ENCODE assay signal across 25 mouse cellular contexts in genomic region chr6:23147221-23147620, GRCm38 (mm10). TPM values are rescaled to one million over a fixed set of nuclear protein-coding genes. Genes with fewer than 3 reads are reported as not detected.
DNase-seq lines count a peak whose midpoint lies in the region; ATAC-seq lines count a peak whose summit lies in the region.
"Had no signal": no experiment of that assay in that cellular context is flagged by ENCODE, and none has a peak within 500 bp of the region (broad histone marks: within the 10 kb centered on the region; RNA-seq: fewer than 3 reads in every experiment).

No protein-coding gene starts in this region.

- no peak overlapping the region for H3K4me2 ChIP-seq in liver, embryonic 12.5 days
- H3K4me2 ChIP-seq in liver, embryonic 16.5 days (ENCODE audit: low read depth, low read length) = no peak overlapping the region
- H3K4me2 ChIP-seq: embryonic facial prominence, embryonic 15.5 days; heart, embryonic 13.5 days; hindbrain, embryonic 12.5 days had no signal

- H3K9me3 ChIP-seq in liver, embryonic 12.5 days (replicated peaks) = no peaks in the 10 kb centered on the region
- H3K9me3 ChIP-seq in liver, embryonic 16.5 days (replicated peaks; ENCODE audit: control insufficient read depth, low read length) = no peaks in the 10 kb centered on the region
- H3K9me3 ChIP-seq: embryonic facial prominence, embryonic 15.5 days; forebrain, embryonic 10.5 days; heart, embryonic 13.5 days; hindbrain, embryonic 12.5 days had no signal

- WGBS in liver, embryonic 12.5 days (ENCODE audit: insufficient replicate concordance) = 72% methylated on average over 2 of the region's 2 CpGs
- 53% methylated on average over 2 of the region's 2 CpGs for WGBS in liver, embryonic 16.5 days (ENCODE audit: insufficient replicate concordance)

- H3K27me3 ChIP-seq in liver, embryonic 12.5 days (replicated peaks) = no peaks in the 10 kb centered on the region
- H3K27me3 ChIP-seq in liver, embryonic 16.5 days (ENCODE audit: control insufficient read depth, insufficient read depth, low read depth, low read length) = no peaks in the 10 kb centered on the region
- H3K27me3 ChIP-seq: embryonic facial prominence, embryonic 15.5 days; heart, embryonic 13.5 days; hindbrain, embryonic 12.5 days had no signal

- H3K4me1 ChIP-seq in liver, embryonic 12.5 days = 0 out of 2 replicates have a peak, but pooled peaks cover 3% of the 10 kb centered on the region
- H3K4me1 ChIP-seq in liver, embryonic 16.5 days (ENCODE audit: control insufficient read depth, low read depth, low read length) = no peaks in the 10 kb centered on the region; the same call in 1 of the 2 replicates
- H3K4me1 ChIP-seq: embryonic facial prominence, embryonic 15.5 days; forebrain, embryonic 10.5 days; hindbrain, embryonic 12.5 days had no signal

- no peak overlapping the region for H3K9ac ChIP-seq in liver, embryonic 12.5 days
- H3K9ac ChIP-seq in liver, embryonic 16.5 days (ENCODE audit: low read depth, low read length) = no peak overlapping the region
- H3K9ac ChIP-seq: embryonic facial prominence, embryonic 15.5 days; heart, embryonic 13.5 days; hindbrain, embryonic 12.5 days had no signal

- no peak overlapping the region for H3K27ac ChIP-seq in liver, embryonic 12.5 days
- H3K27ac ChIP-seq in liver, embryonic 16.5 days (ENCODE audit: low read length) = no peak overlapping the region
- H3K27ac ChIP-seq: embryonic facial prominence, embryonic 15.5 days; forebrain, embryonic 10.5 days; heart, embryonic 13.5 days; hindbrain, embryonic 12.5 days had no signal

- H3K4me3 ChIP-seq in liver, embryonic 12.5 days = no peak overlapping the region
- H3K4me3 ChIP-seq in liver, embryonic 16.5 days (ENCODE audit: low read depth, low read length) = no peak overlapping the region
- H3K4me3 ChIP-seq: embryonic facial prominence, embryonic 15.5 days; erythroblast, embryonic 14.5 days; forebrain, embryonic 10.5 days; heart, embryonic 13.5 days; hindbrain, embryonic 12.5 days had no signal

- peak; percentile 55 for DNase-seq in kidney, adult 11 months
- DNase-seq in kidney, postnatal 14 days = no peak
- peak; percentile 6 for DNase-seq in ZHBTc4 (ENCODE audit: low read depth, low spot score)
- no peak for DNase-seq in c-Kit-positive CD71-positive TER-119-positive erythroid progenitor cells, embryonic 14.5 days (ENCODE audit: low spot score)
- no peak for DNase-seq in natural killer cell, adult 2 months (ENCODE audit: low spot score in 2 of 2)
- no peak for DNase-seq in gastrocnemius, adult 18-20 months (ENCODE audit: low spot score)
- DNase-seq: adrenal gland, adult 2 months; adrenal gland, postnatal 25 days; B cell, adult 2 months; cerebellum, adult 2 months; cerebellum, postnatal 10 days; embryo, embryonic 11 days; gastrocnemius, postnatal 36 days; heart, adult 11 months; heart, postnatal 36 days had no signal

- ATAC-seq in liver, embryonic 12.5 days = peak; percentile 85
- ATAC-seq in liver, embryonic 16.5 days (ENCODE audit: low read depth) = peak; percentile 93
- ATAC-seq: activated CD4-positive, CD25-positive, alpha-beta regulatory T cell, adult 4 months; forebrain, embryonic 14.5 days had no signal

- no peaks in the 10 kb centered on the region for H3K36me3 ChIP-seq in liver, embryonic 12.5 days
- H3K36me3 ChIP-seq in liver, embryonic 16.5 days (ENCODE audit: control insufficient read depth, insufficient read depth) = no peaks in the 10 kb centered on the region
- H3K36me3 ChIP-seq: embryonic facial prominence, embryonic 15.5 days; forebrain, embryonic 10.5 days; heart, embryonic 13.5 days; hindbrain, embryonic 12.5 days had no signal

RNA-seq across cellular contexts. Expression of gene Aass, which starts 14.4 kb away (rescaled TPM):
- 24.1 and 24.2 TPM in 2 replicates for polyA plus RNA-seq in liver, embryonic 12.5 days (2016; fragmentation: Nextera tagmentation; extraction: Ambion mirVana)
- polyA plus RNA-seq in liver, embryonic 16.5 days (2015; fragmentation: Nextera tagmentation; extraction: Ambion mirVana) = 31.5 and 32.8 TPM in 2 replicates
- total RNA-seq in gastrocnemius, adult 18-20 months (2021) = under 1 TPM; 0.23 to 0.31 TPM
- total RNA-seq: MEL had no signal
- polyA plus RNA-seq: activated CD4-positive, CD25-positive, alpha-beta regulatory T cell, adult 4 months; erythroblast, embryonic 14.5 days had no signal

Comparison
In these comparisons a context has a peak if more than half of its experiments do, and no peak if none do; other contexts are left out.
1. DNase-seq: peak in kidney, adult 11 months (single experiment) and ZHBTc4 (single experiment); none in kidney, postnatal 14 days (single experiment), c-Kit-positive CD71-positive TER-119-positive erythroid progenitor cells, embryonic 14.5 days (single experiment), natural killer cell, adult 2 months (0 of 2) and gastrocnemius, adult 18-20 months (single experiment).